Mouse (Mus musculus) small intestine, adult 2 months (tissue): Measurements from ENCODE around the gene Coa3. TPM values are rescaled to one million over a fixed set of nuclear protein-coding genes. Genes with fewer than 3 reads are reported as not detected.
"Not testable (repeated sequence)": the region's sequence is repeated elsewhere in the genome, so short reads cannot be mapped to it uniquely, and the experiment has no call there.

Source experiments
- H3K27ac ChIP-seq: fragments of 200-500 bp; 2 replicates; pipeline ENCODE4 v1.5.1; 2012; ENCODE audit warnings: low read depth, low read length, control low read depth, inconsistent platforms; ENCODE audit not compliant: insufficient read depth
- H3K27me3 ChIP-seq: fragments of 200-500 bp; 2 replicates; pipeline ENCODE4 v1.6.1; 2012; ENCODE audit warnings: mild to moderate bottlenecking, moderate library complexity, low read length, inconsistent platforms; ENCODE audit not compliant: control insufficient read depth, insufficient read depth
- H3K36me3 ChIP-seq: fragments of 200-500 bp; 2 replicates; pipeline ENCODE4 v1.6.1; 2012; ENCODE audit warnings: mild to moderate bottlenecking, low read length, control low read depth, inconsistent platforms; ENCODE audit not compliant: control insufficient read depth, insufficient read depth
- H3K4me1 ChIP-seq: fragments of 200-500 bp; 2 replicates; pipeline ENCODE4 v1.6.1; 2012; ENCODE audit warnings: low read length, inconsistent platforms, mixed read lengths; ENCODE audit not compliant: control insufficient read depth, insufficient read depth, insufficient read length
- H3K4me3 ChIP-seq: fragments of 200-500 bp; 2 replicates; pipeline ENCODE4 v1.5.1; 2012; ENCODE audit warnings: low read depth, mild to moderate bottlenecking, control low read depth, inconsistent platforms, low read length, moderate library complexity
- CTCF ChIP-seq: fragments of 200-500 bp; IDR thresholded peaks from 2 replicates; pipeline ENCODE4 v1.5.1; 2012; ENCODE audit warnings: low read depth, mild to moderate bottlenecking, control low read depth, inconsistent platforms, low read length, moderate library complexity, mixed read lengths; ENCODE audit not compliant: insufficient replicate concordance, insufficient read length; ENCODE audit errors: extremely low read depth
- POLR2A ChIP-seq: fragments of 200-500 bp; IDR thresholded peaks from 2 replicates; pipeline ENCODE4 v1.6.1; 2012; ENCODE audit warnings: low read depth, mild to moderate bottlenecking, control low read depth, inconsistent platforms, low read length, moderate library complexity
- WGBS: fragments of 180-500 bp; shearing (Covaris S2); methylation state at CpG from one replicate; pipeline ENCODE4 v1.1.7; 2018; 5-methylcytosine and 5-hydroxymethylcytosine counted together
- polyA plus RNA-seq: library from polyadenylated mRNA; depleted of rRNA; stranded (reverse); fragments of >200 nt; gene quantifications from 2 replicates; pipeline ENCODE4 v1.2.3, GENCODE M21; 2012; rRNA removed

Gene Coa3
- 174 and 479 TPM in 2 replicates for polyA plus RNA-seq

DNA sequence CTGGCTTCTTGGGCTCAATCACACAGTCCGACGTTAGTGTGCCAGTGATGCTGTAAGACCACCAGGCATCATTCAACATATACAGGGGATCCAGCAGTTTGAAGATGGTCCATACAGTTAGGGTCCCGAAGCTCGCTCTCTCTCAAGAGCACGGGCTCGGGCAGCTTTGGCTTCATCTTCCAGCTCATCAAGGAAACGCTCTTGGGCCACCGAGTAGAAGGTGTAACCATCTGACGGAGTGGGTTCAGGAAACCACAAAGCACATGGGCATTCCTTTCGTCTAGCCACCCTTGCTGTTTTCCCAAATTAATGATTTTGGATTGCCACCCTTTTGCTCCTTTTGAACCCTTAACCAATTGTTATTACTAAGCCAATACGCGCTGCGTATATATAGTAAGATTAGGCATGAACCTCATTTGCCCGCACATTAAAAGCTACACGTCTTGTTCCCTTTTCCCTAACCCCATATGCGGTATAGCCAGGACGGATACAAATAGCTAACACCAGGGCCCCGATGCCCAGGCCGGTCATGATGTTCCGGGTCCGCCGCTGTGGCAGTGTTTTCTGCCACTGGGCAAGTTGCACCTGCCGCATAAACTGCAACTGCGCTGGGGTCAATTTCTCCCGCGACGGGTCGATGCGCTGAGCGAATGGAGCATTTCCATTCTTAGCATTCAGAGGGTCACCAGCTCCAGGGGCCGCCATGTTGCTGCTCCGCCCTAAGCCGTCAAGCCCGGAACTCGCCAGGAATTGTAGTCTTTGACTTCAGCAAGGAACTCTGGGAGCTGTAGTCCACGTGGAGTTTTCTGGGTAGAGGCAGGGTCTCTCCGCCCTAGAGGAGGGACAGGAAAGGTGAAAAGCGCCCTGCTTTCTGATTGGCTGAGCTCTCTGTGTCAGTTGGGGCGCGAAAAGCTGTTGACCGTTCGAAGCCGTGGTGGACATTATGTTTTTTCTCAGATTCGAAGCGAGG is at the start of gene Coa3, which contains the start of gene Cntd1:
Gene Coa3, minus strand, starts transcription at position 892 of the 970 bp plus-strand sequence.
Gene Cntd1, plus strand, starts transcription at position 790 of the 970 bp plus-strand sequence.
- WGBS: 2% methylated on average over 45 of the region's 45 CpGs
- no peak for TF ChIP-seq CTCF
- peak; percentile 88; the same call in 1 of the 2 replicates for TF ChIP-seq POLR2A
- H3K27ac ChIP-seq: peak within 1 kb of the TSS; percentile 94

DNA sequence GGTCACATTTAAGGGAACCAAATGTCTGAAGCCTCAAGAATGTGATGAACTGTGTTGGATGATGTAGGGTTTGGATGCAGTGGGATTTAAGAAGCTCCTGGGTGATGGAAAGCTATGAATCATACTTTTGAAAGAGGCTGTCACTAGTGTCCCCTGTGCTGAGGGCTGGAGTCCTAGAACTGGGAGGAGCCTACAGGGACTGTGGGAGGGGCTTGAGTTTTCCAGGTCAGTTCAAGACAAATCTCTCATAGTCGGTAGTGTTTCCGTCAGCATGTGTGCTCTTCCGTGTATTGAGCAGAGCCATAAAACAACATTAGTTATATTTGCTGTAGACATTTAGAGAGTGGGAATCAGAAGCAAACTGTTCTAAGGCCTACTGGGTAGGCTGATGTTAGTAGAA is 48.4 kb upstream of the Coa3 start:
- no peak overlapping the region for H3K4me3 ChIP-seq
- no peak for TF ChIP-seq POLR2A
- no peak for TF ChIP-seq CTCF
- no peak overlapping the region for H3K27ac ChIP-seq
- WGBS: 14% methylated on average over 3 of the region's 3 CpGs
- no peaks in the 10 kb centered on the region for H3K4me1 ChIP-seq
- peaks cover 23% of the 10 kb centered on the region for H3K36me3 ChIP-seq
- no peaks in the 10 kb centered on the region for H3K27me3 ChIP-seq

More for the DNA sequence above, at the start of gene Coa3, which contains the start of gene Cntd1:
- peak within 1 kb of the TSS; percentile 76 for H3K4me3 ChIP-seq
- no peaks in the 10 kb centered on the region for H3K36me3 ChIP-seq
- no peaks in the 10 kb centered on the region for H3K27me3 ChIP-seq
- H3K4me1 ChIP-seq: peaks cover 24% of the 10 kb centered on the region

DNA sequence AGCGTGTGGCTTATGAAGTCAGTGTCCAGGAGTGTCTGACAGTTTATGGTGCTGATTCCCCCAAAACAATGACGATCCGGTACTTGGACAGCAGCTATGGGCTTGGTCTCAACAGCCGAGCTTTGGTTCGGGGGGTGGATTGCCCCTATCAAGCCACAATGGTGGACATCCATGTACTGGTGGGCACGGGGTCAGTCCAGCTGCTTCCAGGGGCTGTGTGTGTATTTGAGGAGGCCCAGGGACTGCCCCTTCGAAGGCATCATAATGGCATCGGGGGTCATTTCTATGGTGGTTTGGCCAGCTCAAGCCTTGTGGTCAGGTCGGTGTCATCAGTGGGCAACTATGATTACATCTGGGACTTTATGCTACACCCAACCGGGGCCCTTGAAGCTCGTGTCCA is 47.2 kb upstream of the Coa3 start:
- Histone ChIP-seq H3K27ac (no peak overlapping the region), H3K36me3 (peaks cover 34% of the 10 kb centered on the region), H3K27me3 (no peaks in the 10 kb centered on the region), H3K4me3 (no peak overlapping the region), H3K4me1 (no peaks in the 10 kb centered on the region)
- WGBS: 90% methylated on average over 11 of the region's 11 CpGs
- TF ChIP-seq POLR2A (no peak), CTCF (no peak)

DNA sequence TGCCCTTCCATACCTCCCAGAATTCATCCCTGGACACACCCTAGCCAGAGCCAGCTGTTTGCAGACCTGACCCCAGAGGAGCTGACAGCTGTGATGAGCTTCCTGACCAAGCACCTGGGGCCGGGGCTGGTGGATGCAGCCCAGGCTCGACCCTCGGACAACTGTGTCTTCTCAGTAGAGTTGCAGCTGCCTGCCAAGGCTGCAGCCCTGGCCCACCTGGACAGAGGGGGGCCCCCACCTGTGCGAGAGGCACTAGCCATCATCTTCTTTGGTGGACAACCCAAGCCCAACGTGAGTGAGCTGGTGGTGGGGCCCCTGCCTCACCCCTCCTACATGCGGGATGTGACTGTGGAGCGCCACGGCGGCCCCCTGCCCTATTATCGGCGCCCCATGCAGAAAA is 46.3 kb upstream of the Coa3 start:
- peaks cover 43% of the 10 kb centered on the region for H3K36me3 ChIP-seq
- H3K4me1 ChIP-seq, H3K27me3 ChIP-seq, H3K4me3 ChIP-seq, H3K27ac ChIP-seq: not testable (repeated sequence)
- 90% methylated on average over 11 of the region's 11 CpGs for WGBS

DNA sequence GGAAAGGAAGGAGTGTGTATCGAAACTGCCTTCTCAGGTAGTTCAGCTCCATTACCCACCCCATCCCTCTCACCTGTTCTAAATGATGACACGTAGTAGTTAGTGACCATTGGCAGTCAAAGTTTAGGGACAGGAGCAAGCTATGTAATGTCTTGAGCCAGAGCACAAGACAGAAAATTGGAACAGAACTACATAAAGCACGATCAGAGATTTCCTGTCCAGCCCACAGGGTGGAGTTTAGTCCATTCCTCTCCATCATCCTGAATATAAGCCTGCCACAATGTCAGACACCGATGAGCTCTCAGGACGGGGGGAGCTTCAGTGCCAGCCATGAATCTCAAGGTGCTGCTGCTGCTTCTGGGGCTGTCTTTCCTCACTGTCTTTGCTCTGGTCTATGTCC is 45.8 kb upstream of the Coa3 start, which contains the start of gene Aoc2:
Gene Aoc2, plus strand, starts transcription at position 301 of the 400 bp plus-strand sequence.
- 84% methylated on average over 5 of the region's 5 CpGs for WGBS
- Histone ChIP-seq H3K27ac (no peak within 1 kb of the TSS), H3K4me1 (no peaks in the 10 kb centered on the region), H3K4me3 (no peak within 1 kb of the TSS), H3K27me3 (no peaks in the 10 kb centered on the region), H3K36me3 (peaks cover 47% of the 10 kb centered on the region)
- TF ChIP-seq CTCF (no peak), POLR2A (no peak)

DNA sequence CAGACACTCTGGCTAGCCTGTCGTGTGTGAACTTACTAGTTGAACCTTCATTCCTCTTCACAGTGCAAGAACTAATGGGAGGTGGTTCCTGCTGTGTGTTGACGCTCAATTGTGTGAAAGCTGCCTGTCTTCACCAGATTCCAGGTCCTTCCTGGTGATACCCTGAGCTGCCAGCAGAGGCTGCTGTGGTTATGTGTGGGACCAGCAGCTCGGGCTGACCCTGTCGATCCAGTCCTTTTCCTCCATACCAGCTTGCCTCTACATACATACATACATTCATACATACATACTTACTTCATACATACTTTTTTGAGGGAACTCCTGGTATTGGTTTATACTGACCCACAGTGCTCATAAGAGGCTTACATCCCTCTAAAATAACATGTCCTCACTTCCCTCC is 44.7 kb upstream of the Coa3 start:
- Histone ChIP-seq H3K27me3 (no peaks in the 10 kb centered on the region), H3K36me3 (peaks cover 56% of the 10 kb centered on the region), H3K27ac (no peak overlapping the region), H3K4me1 (no peaks in the 10 kb centered on the region), H3K4me3 (no peak overlapping the region)
- 6% methylated on average over 4 of the region's 4 CpGs for WGBS
- TF ChIP-seq CTCF (peak; percentile 82; the same call in 1 of the 2 replicates), POLR2A (no peak)

DNA sequence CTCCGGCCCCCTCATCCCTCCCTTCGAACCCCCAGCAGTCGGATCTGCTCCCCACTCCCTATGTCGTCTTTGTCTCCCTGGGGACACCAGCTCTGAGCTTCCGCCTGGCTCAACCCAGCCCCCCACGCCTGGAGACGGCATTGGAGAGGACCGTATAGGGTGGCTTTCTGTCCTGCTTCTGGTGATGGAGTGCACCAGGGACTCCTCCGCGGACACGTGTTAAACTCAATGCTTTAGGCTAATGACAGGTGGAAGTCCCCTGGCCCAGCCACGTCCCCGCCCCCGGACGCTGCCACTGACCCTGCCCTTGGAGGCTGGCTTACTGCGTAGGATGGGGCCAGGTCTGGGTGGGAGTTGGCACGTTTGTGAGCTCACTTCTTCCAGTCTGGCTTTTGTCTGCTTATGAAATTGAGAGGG is 37.6 kb upstream of the Coa3 start:
- H3K4me3 ChIP-seq: peak overlapping the region; percentile 99
- peaks cover 2% of the 10 kb centered on the region for H3K4me1 ChIP-seq
- H3K27ac ChIP-seq: peak overlapping the region; percentile 14; the same call in 1 of the 2 replicates
- TF ChIP-seq CTCF (no peak), POLR2A (no peak)
- H3K27me3 ChIP-seq: no peaks in the 10 kb centered on the region
- under 1% methylated on average over 17 of the region's 17 CpGs for WGBS
- peaks cover 26% of the 10 kb centered on the region for H3K36me3 ChIP-seq
